Mouse (Mus musculus): ENCODE measurements at regions not wholly inside any gene's neighbourhood (a gene's known extent, or its start where the extent isn't known, plus 50 kb on each side); places are given as distances from the start of the nearest gene placed in this dataset.

DNA sequence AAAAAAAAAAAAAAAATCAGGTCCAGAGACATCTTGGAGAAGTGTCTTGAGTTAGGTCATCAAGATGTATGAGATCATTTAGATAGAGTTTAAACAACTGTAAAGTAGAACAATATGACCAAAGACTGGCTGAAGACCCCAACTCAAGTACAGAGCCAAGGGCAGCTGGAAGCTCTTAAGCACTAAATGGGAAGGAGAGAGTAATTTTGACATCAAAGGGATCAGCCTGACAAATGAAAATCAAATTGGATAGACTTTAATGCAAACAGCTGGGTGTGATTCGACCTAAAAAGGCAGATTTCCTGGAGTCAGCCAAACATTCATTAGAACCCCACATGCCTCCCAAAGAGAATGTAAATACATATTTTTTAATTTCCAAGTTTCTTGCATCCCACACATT lies 372.3 kb upstream of the Tle4 start:
- TF ChIP-seq GATA1 (IDR thresholded peaks at IDR 0.05; ENCODE audit: borderline replicate concordance, low read length) = no peak
- TF ChIP-seq FLI1 (IDR thresholded peaks at IDR 0.05; ENCODE audit: low read length) = no peak

Data from megakaryocyte, embryonic 14.5 days (primary cell).